Mouse (Mus musculus) lung, embryonic 16.5 days (tissue): ENCODE data around the gene Thnsl2. TPM values are rescaled to one million over a fixed set of nuclear protein-coding genes. Genes with fewer than 3 reads are reported as not detected.

Experiments
- ATAC-seq: fragments of 200-750 bp; cut with Nextera tagmentation; 2 replicates; pipeline ENCODE4 v1.8.0; 2017; ENCODE audit warnings: low read depth, mild to moderate bottlenecking, moderate library complexity
- H3K27ac ChIP-seq: fragments of 300-500 bp; sonication (generic); 2 replicates; pipeline ENCODE4 v1.5.1; 2014; ENCODE audit warnings: mild to moderate bottlenecking, control low read depth, low read length
- H3K27me3 ChIP-seq: fragments of 300-500 bp; sonication (generic); 2 replicates; pipeline ENCODE4 v1.6.1; 2014; ENCODE audit warnings: low read depth, low read length, mixed read lengths; ENCODE audit not compliant: control insufficient read depth, insufficient read depth
- H3K36me3 ChIP-seq: fragments of 300-500 bp; sonication (generic); 2 replicates; pipeline ENCODE4 v1.6.1; 2014; ENCODE audit warnings: low read length; ENCODE audit not compliant: control insufficient read depth, insufficient read depth
- H3K4me1 ChIP-seq: fragments of 300-500 bp; sonication (generic); replicated peaks from 2 replicates; pipeline ENCODE4 v1.6.1; 2014; ENCODE audit warnings: low read length, mixed read lengths; ENCODE audit not compliant: control insufficient read depth, insufficient read depth
- H3K4me2 ChIP-seq: fragments of 300-500 bp; sonication (generic); 2 replicates; pipeline ENCODE4 v1.6.1; 2014; ENCODE audit warnings: low read depth, low read length, control low read depth
- H3K4me3 ChIP-seq: fragments of 300-500 bp; sonication (generic); 2 replicates; pipeline ENCODE4 v1.5.1; 2014; ENCODE audit warnings: mild to moderate bottlenecking, low read length, control low read depth
- H3K9ac ChIP-seq: fragments of 300-500 bp; sonication (generic); 2 replicates; pipeline ENCODE4 v1.6.1; 2014; ENCODE audit warnings: low read length, control low read depth
- H3K9me3 ChIP-seq: fragments of 300-500 bp; sonication (generic); 2 replicates; pipeline ENCODE4 v1.6.1; 2016; ENCODE audit warnings: low read length; ENCODE audit not compliant: control insufficient read depth
- WGBS: fragments of 180-500 bp; shearing (Covaris S2); extraction: QIAGEN DNeasy Blood & Tissue Kit; methylation state at CpG from one replicate; pipeline ENCODE4 v1.1.7; 2014; 5-methylcytosine and 5-hydroxymethylcytosine counted together
- polyA plus RNA-seq: library from polyadenylated mRNA; unstranded; fragments of >200 nt; fragmentation: Nextera tagmentation; extraction: Ambion mirVana; gene quantifications from 2 replicates; pipeline ENCODE4 v1.2.1, GENCODE M21; 2015

Gene Thnsl2
- polyA plus RNA-seq, 1 experiment from 2014 or later, result 8.8 TPM

DNA sequence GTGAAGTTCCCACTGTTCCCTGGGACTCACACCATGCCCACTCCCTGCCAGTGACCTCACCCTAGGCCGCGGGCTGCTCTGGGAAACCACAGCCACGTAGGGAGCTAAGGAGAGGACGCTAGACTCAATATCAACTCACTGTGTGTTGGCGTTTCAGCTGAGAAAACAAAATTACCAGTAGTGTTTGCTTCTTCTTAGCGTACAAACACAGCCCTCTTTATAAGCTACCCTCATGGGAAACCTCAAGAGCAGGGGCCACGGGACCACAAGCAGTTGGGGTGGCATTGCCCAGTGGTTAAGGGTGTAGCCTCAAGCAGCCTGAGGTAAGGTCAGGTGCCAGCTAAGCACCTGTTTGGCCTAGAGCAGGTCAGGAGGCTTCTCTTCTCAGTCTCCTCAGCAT, 60.8 kb downstream of the Thnsl2 start:
- Histone ChIP-seq H3K4me1 (no peaks in the 10 kb centered on the region), H3K36me3 (no peaks in the 10 kb centered on the region), H3K4me3 (no peak overlapping the region), H3K9me3 (no peaks in the 10 kb centered on the region), H3K27me3 (no peaks in the 10 kb centered on the region), H3K4me2 (no peak overlapping the region), H3K27ac (no peak overlapping the region), H3K9ac (no peak overlapping the region)
- WGBS, result 62% methylated on average over 7 of the region's 7 CpGs
- ATAC-seq, result no peak

- H3K27ac ChIP-seq, result no peak overlapping the region
- no peak overlapping the region for H3K9ac ChIP-seq
- no peak overlapping the region for H3K4me3 ChIP-seq
- no peaks in the 10 kb centered on the region for H3K4me1 ChIP-seq
- H3K27me3 ChIP-seq, result no peaks in the 10 kb centered on the region
- WGBS, result 67% methylated on average over 11 of the region's 11 CpGs
- ATAC-seq, result no peak
- no peaks in the 10 kb centered on the region for H3K9me3 ChIP-seq
- no peak overlapping the region for H3K4me2 ChIP-seq
- no peaks in the 10 kb centered on the region for H3K36me3 ChIP-seq
Measured at GRCm38 (mm10) chr6:71082084-71082483, 62.2 kb downstream of the Thnsl2 start.

DNA sequence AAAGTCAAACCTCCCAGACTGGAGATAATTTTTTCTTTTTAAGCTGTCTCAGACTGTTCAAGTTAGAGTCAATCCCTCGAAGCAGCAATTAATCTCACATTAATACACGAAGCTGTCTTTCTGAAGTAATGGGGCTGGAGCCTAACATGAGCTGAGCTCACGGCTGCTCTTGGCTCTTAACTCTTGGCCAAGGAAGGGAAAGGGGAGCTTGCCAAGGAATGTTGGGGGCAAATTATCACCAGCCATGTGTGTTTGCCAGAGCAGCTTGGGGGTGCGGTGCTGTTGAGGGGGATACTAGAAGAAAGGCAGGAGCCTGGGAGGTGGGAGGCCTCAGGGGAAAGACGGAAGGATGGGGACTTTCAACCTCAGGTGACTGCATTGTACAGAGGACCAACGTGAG, 63.0 kb downstream of the Thnsl2 start:
- ATAC-seq, result no peak
- Histone ChIP-seq H3K36me3 (no peaks in the 10 kb centered on the region), H3K4me3 (no peak overlapping the region), H3K27ac (no peak overlapping the region), H3K4me2 (no peak overlapping the region), H3K9ac (no peak overlapping the region), H3K4me1 (no peaks in the 10 kb centered on the region), H3K27me3 (no peaks in the 10 kb centered on the region), H3K9me3 (no peaks in the 10 kb centered on the region)
- 55% methylated on average over 6 of the region's 6 CpGs for WGBS

Other genes starting within 250 kb of the Thnsl2 start
- gene Tex37, start 225.5 kb downstream of the Thnsl2 start, polyA plus RNA-seq, result not detected in 2 replicates
- not detected in 2 replicates for gene Foxi3, start 187.9 kb downstream of the Thnsl2 start, polyA plus RNA-seq
- gene Fabp1, start 55.4 kb upstream of the Thnsl2 start, polyA plus RNA-seq, result 0.70 and 5.1 TPM in 2 replicates
- gene Krcc1, start 127.2 kb upstream of the Thnsl2 start, polyA plus RNA-seq, result 52.2 and 55.5 TPM in 2 replicates
- 3.3 and 4.2 TPM in 2 replicates for gene Smyd1, start 177.8 kb upstream of the Thnsl2 start, polyA plus RNA-seq
- 0.57 and 2.3 TPM in 2 replicates for gene Cd8b1, start 178.3 kb upstream of the Thnsl2 start, polyA plus RNA-seq
- 0.20 and 1.3 TPM in 2 replicates for gene Cd8a, start 229.0 kb upstream of the Thnsl2 start, polyA plus RNA-seq